ENCODE assay signal across 20 mouse cellular contexts in genomic region chr1:173337008-173337407, GRCm38 (mm10).
A peak's percentile ranks its signal among the peaks of the same experiment; 100 is the strongest.
DNase-seq lines count a peak whose midpoint lies in the region; ATAC-seq lines count a peak whose summit lies in the region.
"Had no signal": no experiment of that assay in that cellular context is flagged by ENCODE, and none has a peak within 500 bp of the region (broad histone marks: within the 10 kb centered on the region; RNA-seq: fewer than 3 reads in every experiment).

No protein-coding gene starts in this region.

- DNase-seq in frontal cortex, postnatal 25 days (ENCODE audit: low spot score in 2 of 2), result no peak
- DNase-seq in left cerebral cortex, adult 9 months (ENCODE audit: low spot score in 2 of 2), result peak; percentile 43 to 56
- DNase-seq in left cerebral cortex, adult 11 months (ENCODE audit: low spot score), result no peak
- DNase-seq in right cerebral cortex, adult 18-20 months, result peak; percentile 68
- no peak for DNase-seq in right cerebral cortex, postnatal 36 days (ENCODE audit: low spot score in 2 of 2)
- DNase-seq in brain, adult 2 months (ENCODE audit: low read depth, low spot score), result peak; percentile 80
- no peak for DNase-seq in spleen, postnatal 14 days (ENCODE audit: low spot score in 2 of 2)
- DNase-seq: adrenal gland, adult 8-10 months; adrenal gland, postnatal 36 days; cerebellum, adult 11-12 months; embryo, embryonic 11 days; gastrocnemius, adult 2 months; gastrocnemius, postnatal 36 days; heart, adult 11 months; heart, postnatal 10 days; heart, postnatal 4 days had no signal

- ATAC-seq in frontal cortex, adult (ENCODE audit: low TSS enrichment), result peak; percentile 33
- ATAC-seq: forebrain, embryonic 14.5 days; hindbrain, embryonic 16.5 days; inflammation-experienced regulatory T-cells, adult 6 months had no signal

Comparison
In these comparisons a context has a peak if more than half of its experiments do, and no peak if none do; other contexts are left out.
1. DNase-seq: peak in left cerebral cortex, adult 9 months (2 of 2), right cerebral cortex, adult 18-20 months (single experiment) and brain, adult 2 months (single experiment); none in frontal cortex, postnatal 25 days (0 of 2), left cerebral cortex, adult 11 months (single experiment), right cerebral cortex, postnatal 36 days (0 of 2) and spleen, postnatal 14 days (0 of 2).